Mouse (Mus musculus): Measurements from ENCODE around the gene Clec5a.

- TF ChIP-seq CTCF (IDR thresholded peaks at IDR 0.05; ENCODE audit: borderline replicate concordance, control insufficient read depth, extremely low read depth, insufficient read depth, low read length, poor library complexity), result no peak
- TF ChIP-seq POLR2A (IDR thresholded peaks at IDR 0.05; ENCODE audit: control insufficient read depth, extremely low read depth, insufficient read depth, low read length, poor library complexity), result no peak
Measured at GRCm38 (mm10) chr6:40584336-40584735, 1.3 kb downstream of the Clec5a start.

Data from thymus, adult 2 months (tissue).